Mouse (Mus musculus) stomach, embryonic 14.5 days (tissue): ENCODE data around the gene Arsg. TPM values are rescaled to one million over a fixed set of nuclear protein-coding genes. Genes with fewer than 3 reads are reported as not detected.

ENCODE experiments used
- ATAC-seq: fragments of 200-750 bp; cut with Nextera tagmentation; 2 replicates; pipeline ENCODE4 v1.8.0; 2017; ENCODE audit warnings: low read depth, moderate TSS enrichment; ENCODE audit not compliant: insufficient number of reproducible peaks, insufficient read depth, low FRiP score
- H3K27ac ChIP-seq: fragments of 300-500 bp; sonication (generic); 2 replicates; pipeline ENCODE4 v1.5.1; 2014; ENCODE audit warnings: mild to moderate bottlenecking, low read length, moderate library complexity, mixed read lengths
- H3K27me3 ChIP-seq: fragments of 300-500 bp; sonication (generic); 2 replicates; pipeline ENCODE4 v1.6.1; 2014; ENCODE audit warnings: low read length, control low read depth, mixed read lengths; ENCODE audit not compliant: control insufficient read depth, insufficient read depth
- H3K36me3 ChIP-seq: fragments of 300-500 bp; sonication (generic); 2 replicates; pipeline ENCODE4 v1.6.1; 2014; ENCODE audit warnings: mild to moderate bottlenecking, control low read depth, low read length, moderate library complexity, mixed read lengths; ENCODE audit not compliant: control insufficient read depth, insufficient read depth
- H3K4me1 ChIP-seq: fragments of 300-500 bp; sonication (generic); 2 replicates; pipeline ENCODE4 v1.6.1; 2014; ENCODE audit warnings: low read length, control low read depth, mixed read lengths; ENCODE audit not compliant: control insufficient read depth, insufficient read depth
- H3K4me2 ChIP-seq: fragments of 300-500 bp; sonication (generic); replicated peaks from 2 replicates; pipeline ENCODE4 v1.6.1; 2014; ENCODE audit warnings: low read depth, low read length, control low read depth
- H3K4me3 ChIP-seq: fragments of 300-500 bp; sonication (generic); 2 replicates; pipeline ENCODE4 v1.5.1; 2014; ENCODE audit warnings: low read depth, low read length, control low read depth
- H3K9ac ChIP-seq: fragments of 300-500 bp; sonication (generic); replicated peaks from 2 replicates; pipeline ENCODE4 v1.6.1; 2014; ENCODE audit warnings: low read depth, mild to moderate bottlenecking, control low read depth, low read length, moderate library complexity, mixed read lengths
- H3K9me3 ChIP-seq: fragments of 300-500 bp; sonication (generic); 2 replicates; pipeline ENCODE4 v1.6.1; 2016; ENCODE audit warnings: low read depth, low read length, control low read depth; ENCODE audit not compliant: control insufficient read depth
- WGBS: fragments of 180-500 bp; shearing (Covaris S2); extraction: QIAGEN DNeasy Blood & Tissue Kit; methylation state at CpG from one replicate; pipeline ENCODE4 v1.1.7; 2014; 5-methylcytosine and 5-hydroxymethylcytosine counted together
- polyA plus RNA-seq: library from polyadenylated mRNA; unstranded; fragments of >200 nt; fragmentation: Nextera tagmentation; extraction: Ambion mirVana; gene quantifications from 2 replicates; pipeline ENCODE4 v1.2.1, GENCODE M21; 2014

Arsg gene
- polyA plus RNA-seq, result 3.5 TPM in 2 replicates

DNA sequence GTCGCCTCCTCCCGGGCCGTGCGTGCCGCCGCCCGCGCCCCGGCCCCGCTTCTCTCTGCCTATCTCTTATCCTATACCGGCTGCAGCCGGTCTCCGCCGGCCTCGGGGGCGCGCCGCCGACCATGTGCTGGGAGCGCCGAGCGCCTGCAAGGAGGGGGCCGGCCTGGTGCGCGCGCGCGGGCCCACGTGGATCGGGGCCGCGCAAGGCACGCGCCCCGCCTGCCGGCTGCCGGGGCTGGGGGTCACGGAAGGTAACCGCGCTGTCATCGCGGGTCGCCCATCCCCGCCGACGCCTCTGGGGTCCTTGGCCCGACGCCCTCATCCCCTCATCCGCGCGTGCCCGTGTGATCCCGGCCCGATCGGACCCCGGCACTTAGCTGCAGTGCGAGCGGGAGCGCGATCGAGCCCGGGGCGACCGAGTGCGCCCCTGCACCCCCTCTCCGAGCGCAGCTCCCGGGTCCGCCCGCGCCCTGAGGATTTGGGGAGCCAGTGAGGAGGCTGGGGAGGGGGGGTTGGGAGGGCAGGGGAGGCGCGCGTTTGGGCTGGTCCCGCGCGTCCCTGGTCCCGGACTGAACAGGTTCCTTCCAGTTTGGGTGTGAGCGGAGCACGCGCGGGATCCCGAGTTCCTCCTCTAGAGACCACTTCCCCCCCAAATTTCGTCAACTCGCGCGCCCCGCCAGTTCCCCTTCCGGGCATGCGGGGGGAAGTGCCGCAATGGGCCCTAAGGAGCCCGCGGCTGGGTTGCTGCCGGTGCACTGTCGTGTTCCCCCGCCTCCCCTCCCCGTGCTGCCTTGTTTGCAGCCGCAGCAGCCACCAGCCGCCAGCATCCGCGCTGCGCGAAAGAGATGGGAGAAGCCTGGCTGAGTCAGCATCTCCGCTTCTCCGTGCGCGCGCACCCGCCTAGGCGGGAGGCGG lies at the start of gene Arsg, which contains the start of gene Slc16a6:
TSS of gene Arsg (plus strand) at position 204 of the 915 bp plus-strand sequence.
TSS of gene Slc16a6 (minus strand) at position 428 of the 915 bp plus-strand sequence.
- H3K4me3 ChIP-seq, result peak within 1 kb of the TSS; percentile 80
- H3K4me1 ChIP-seq, result 0 out of 2 replicates have a peak, but pooled peaks cover 3% of the 10 kb centered on the region
- H3K9ac ChIP-seq, result peak within 1 kb of the TSS; percentile 71
- ATAC-seq, result peak; percentile 87
- no peaks in the 10 kb centered on the region for H3K27me3 ChIP-seq
- no peaks in the 10 kb centered on the region for H3K36me3 ChIP-seq
- under 1% methylated on average over 111 of the region's 111 CpGs for WGBS
- no peaks in the 10 kb centered on the region for H3K9me3 ChIP-seq
- peak within 1 kb of the TSS; percentile 94 for H3K4me2 ChIP-seq
- peak within 1 kb of the TSS; percentile 74 for H3K27ac ChIP-seq

DNA sequence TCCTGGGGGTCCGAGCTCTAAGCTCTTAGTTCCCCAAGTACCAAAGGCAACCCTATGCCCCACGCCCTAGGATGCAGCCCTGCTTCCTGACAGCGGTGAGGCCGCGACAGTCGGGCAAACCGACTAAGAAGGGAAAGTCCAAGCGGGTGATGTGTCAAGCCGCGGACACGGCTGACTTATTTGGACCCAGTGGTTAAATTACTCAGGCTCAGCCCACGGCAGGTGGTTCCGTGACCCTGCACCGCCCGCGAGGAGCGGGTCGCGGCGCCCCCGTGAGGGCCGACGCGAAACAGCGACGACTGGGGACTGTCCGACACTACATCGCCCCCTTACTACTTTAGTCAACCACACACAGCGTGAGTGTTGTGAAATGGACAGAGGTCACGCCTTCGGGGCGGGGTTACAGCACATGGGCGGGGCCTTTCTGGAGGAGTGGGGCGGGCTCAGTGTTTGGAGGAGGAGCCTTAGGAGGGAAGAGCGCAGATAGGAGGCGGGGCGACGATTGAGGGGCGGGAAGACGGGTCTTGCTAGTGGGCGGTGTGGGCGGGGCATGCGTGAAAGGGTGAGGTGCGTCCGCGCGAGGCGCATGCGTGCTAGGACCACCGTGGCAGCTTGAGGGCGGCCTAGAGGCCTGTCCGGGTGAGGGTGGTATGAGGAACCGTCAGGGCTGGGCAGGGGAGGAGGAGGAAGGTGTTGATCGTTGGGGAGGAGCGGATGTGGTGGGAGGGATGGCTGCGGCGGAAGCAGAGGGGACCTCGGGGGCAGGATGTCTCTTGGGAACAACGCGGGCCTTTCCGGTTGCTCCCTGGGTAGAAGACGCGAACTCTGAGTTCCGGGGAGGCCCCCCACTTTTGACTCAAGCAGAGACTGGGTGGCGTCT lies 47.5 kb upstream of the Arsg start, which contains the start of gene Amz2:
TSS of gene Amz2 (plus strand) at position 555 of the 880 bp plus-strand sequence.
- Histone ChIP-seq H3K9me3 (peaks cover 4% of the 10 kb centered on the region; the same call in 1 of the 2 replicates), H3K4me2 (peak within 1 kb of the TSS; percentile 62), H3K36me3 (peaks cover 12% of the 10 kb centered on the region; the same call in 1 of the 2 replicates), H3K4me1 (peaks cover 5% of the 10 kb centered on the region), H3K4me3 (peak within 1 kb of the TSS; percentile 64), H3K9ac (peak within 1 kb of the TSS; percentile 60), H3K27me3 (no peaks in the 10 kb centered on the region), H3K27ac (peak within 1 kb of the TSS; percentile 85)
- ATAC-seq, result peak; percentile 95
- WGBS, result under 1% methylated on average over 65 of the region's 65 CpGs

- peaks cover 12% of the 10 kb centered on the region; the same call in 1 of the 2 replicates for H3K36me3 ChIP-seq
- peaks cover 4% of the 10 kb centered on the region; the same call in 1 of the 2 replicates for H3K9me3 ChIP-seq
- no peak for ATAC-seq
- WGBS, result under 1% methylated on average over 11 of the region's 11 CpGs
- H3K27me3 ChIP-seq, result no peaks in the 10 kb centered on the region
- H3K9ac ChIP-seq, result peak overlapping the region; percentile 60
- H3K4me2 ChIP-seq, result peak overlapping the region; percentile 62
- peak overlapping the region; percentile 64 for H3K4me3 ChIP-seq
- H3K4me1 ChIP-seq, result peaks cover 5% of the 10 kb centered on the region
- H3K27ac ChIP-seq, result peak overlapping the region; percentile 85
Observed at GRCm38 (mm10) chr11:109426272-109426586, 46.9 kb upstream of the Arsg start.

- Histone ChIP-seq H3K9ac (no peak overlapping the region), H3K9me3 (peaks cover under 1% of the 10 kb centered on the region; the same call in 1 of the 2 replicates), H3K27me3 (no peaks in the 10 kb centered on the region), H3K36me3 (peaks cover 12% of the 10 kb centered on the region; the same call in 1 of the 2 replicates), H3K4me2 (no peak overlapping the region), H3K4me3 (no peak overlapping the region), H3K4me1 (peaks cover 5% of the 10 kb centered on the region), H3K27ac (no peak overlapping the region)
- WGBS, result 92% methylated on average over 5 of the region's 5 CpGs
- ATAC-seq, result no peak
Observed at GRCm38 (mm10) chr11:109427353-109427752, 45.8 kb upstream of the Arsg start.

GRCm38 (mm10) chr11:109434233-109434798 lies 38.9 kb upstream of the Arsg start:
- Histone ChIP-seq H3K9ac (no peak overlapping the region), H3K27me3 (no peaks in the 10 kb centered on the region), H3K36me3 (peaks cover 49% of the 10 kb centered on the region), H3K4me3 (no peak overlapping the region), H3K27ac (no peak overlapping the region), H3K4me1 (no peaks in the 10 kb centered on the region), H3K9me3 (no peaks in the 10 kb centered on the region), H3K4me2 (no peak overlapping the region)
- no peak for ATAC-seq
- 92% methylated on average over 16 of the region's 16 CpGs for WGBS

GRCm38 (mm10) chr11:109436889-109437288 lies 36.3 kb upstream of the Arsg start:
- no peak overlapping the region for H3K9ac ChIP-seq
- H3K36me3 ChIP-seq, result peaks cover 38% of the 10 kb centered on the region
- no peak overlapping the region for H3K4me3 ChIP-seq
- 71% methylated on average over 7 of the region's 8 CpGs for WGBS
- H3K27me3 ChIP-seq, result no peaks in the 10 kb centered on the region
- no peak overlapping the region for H3K4me2 ChIP-seq
- no peaks in the 10 kb centered on the region for H3K9me3 ChIP-seq
- ATAC-seq, result no peak
- no peaks in the 10 kb centered on the region for H3K4me1 ChIP-seq
- no peak overlapping the region for H3K27ac ChIP-seq

DNA sequence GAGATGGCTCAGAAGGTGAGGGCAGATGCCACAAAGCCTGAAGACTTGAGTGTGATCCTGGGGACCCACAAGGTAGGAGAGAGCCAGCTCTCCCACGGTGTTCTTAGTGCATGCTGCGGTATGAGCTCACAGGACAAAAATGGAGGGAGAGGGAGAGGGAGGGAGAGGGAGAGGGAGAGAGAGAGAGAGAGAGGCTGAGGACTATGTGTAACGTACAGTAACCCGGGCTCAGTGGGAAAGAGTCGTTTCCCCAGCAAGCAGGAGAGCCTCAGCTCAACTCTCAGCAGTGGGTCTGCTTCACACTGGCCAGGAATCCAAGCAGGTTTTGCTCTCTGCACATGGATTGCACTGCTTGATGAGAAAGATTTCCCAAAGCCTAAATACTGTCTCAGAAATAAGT lies 34.0 kb upstream of the Arsg start:
- Histone ChIP-seq H3K36me3 (peaks cover 33% of the 10 kb centered on the region), H3K9me3 (no peaks in the 10 kb centered on the region), H3K4me1 (no peaks in the 10 kb centered on the region), H3K4me3 (peak overlapping the region; percentile 30), H3K27me3 (no peaks in the 10 kb centered on the region), H3K9ac (no peak overlapping the region), H3K4me2 (peak overlapping the region; percentile 50), H3K27ac (no peak overlapping the region)
- WGBS, result 20% methylated on average over 5 of the region's 5 CpGs
- ATAC-seq, result no peak
